Mouse (Mus musculus) granulocyte monocyte progenitor cell, adult 5-6 weeks (primary cell): ENCODE results near the gene Rnasek. TPM values are rescaled to one million over a fixed set of nuclear protein-coding genes. Genes with fewer than 3 reads are reported as not detected.

Experiments used
- ATAC-seq: replicated peaks from 2 replicates; pipeline ENCODE4 v1.8.0; 2016; ENCODE audit warnings: mild to moderate bottlenecking, moderate TSS enrichment, inconsistent platforms; ENCODE audit not compliant: poor library complexity, severe bottlenecking
- total RNA-seq, 2 experiments: library from RNA; stranded (forward) in 1 of 2; stranded (reverse) in 1 of 2; fragments of 200-712, 200-1000 nt in 1 of 2; fragments of >200 nt in 1 of 2; fragmentation: Nextera tagmentation in 1 of 2; gene quantifications; 2 replicates each; pipeline ENCODE4 v1.2.3; 2014 to 2017

The Rnasek gene
- total RNA-seq, 2 experiments from 2014 or later: 31.3 to 116 TPM

- ATAC-seq: no peak
These were observed 47.5 kb downstream of the Rnasek start for GRCm38 (mm10) chr11:70192157-70192556.

GRCm38 (mm10) chr11:70191188-70191587 is 48.5 kb downstream of the Rnasek start:
- no peak for ATAC-seq

- no peak for ATAC-seq
These were observed 50.1 kb downstream of the Rnasek start for GRCm38 (mm10) chr11:70189319-70190134.

Other genes starting within 250 kb of the Rnasek start
- gene Gabarap, start 248.7 kb downstream of the Rnasek start, total RNA-seq (2014; fragmentation: Nextera tagmentation): 288 and 367 TPM in 2 replicates
- 239 and 250 TPM in 2 replicates for gene Gabarap, start 248.7 kb downstream of the Rnasek start, total RNA-seq (2017)
- gene Phf23, start 244.1 kb downstream of the Rnasek start, total RNA-seq (2014; fragmentation: Nextera tagmentation): 41.7 and 45.8 TPM in 2 replicates
- gene Phf23, start 244.1 kb downstream of the Rnasek start, total RNA-seq (2017): 30.2 and 32.3 TPM in 2 replicates
- 4.6 and 24.5 TPM in 2 replicates for gene Dvl2, start 239.2 kb downstream of the Rnasek start, total RNA-seq (2014; fragmentation: Nextera tagmentation)
- 16.1 and 18.0 TPM in 2 replicates for gene Dvl2, start 239.2 kb downstream of the Rnasek start, total RNA-seq (2017)
- gene Acadvl, start 224.4 kb downstream of the Rnasek start, total RNA-seq (2014; fragmentation: Nextera tagmentation): 39.7 and 55.8 TPM in 2 replicates
- 40.3 and 42.1 TPM in 2 replicates for gene Acadvl, start 224.4 kb downstream of the Rnasek start, total RNA-seq (2017)
- gene Dlg4, start 222.9 kb downstream of the Rnasek start, total RNA-seq (2014; fragmentation: Nextera tagmentation): 11.4 and 12.3 TPM in 2 replicates
- gene Dlg4, start 222.9 kb downstream of the Rnasek start, total RNA-seq (2017): 1.3 and 3.5 TPM in 2 replicates
- gene Asgr1, start 185.8 kb downstream of the Rnasek start, total RNA-seq (2014; fragmentation: Nextera tagmentation): not detected in 2 replicates
- not detected in 2 replicates for gene Asgr1, start 185.8 kb downstream of the Rnasek start, total RNA-seq (2017)
- 3.9 TPM in 1 of 2 replicates, not detected in the other for gene Asgr2, start 147.2 kb downstream of the Rnasek start, total RNA-seq (2014; fragmentation: Nextera tagmentation)
- not detected in 2 replicates for gene Asgr2, start 147.2 kb downstream of the Rnasek start, total RNA-seq (2017)
- gene Mgl2, start 109.5 kb downstream of the Rnasek start, total RNA-seq (2014; fragmentation: Nextera tagmentation): 11.3 and 13.2 TPM in 2 replicates
- 36.5 and 37.9 TPM in 2 replicates for gene Mgl2, start 109.5 kb downstream of the Rnasek start, total RNA-seq (2017)
- 6.9 and 11.3 TPM in 2 replicates for gene Clec10a, start 83.6 kb downstream of the Rnasek start, total RNA-seq (2014; fragmentation: Nextera tagmentation)
- gene Clec10a, start 83.6 kb downstream of the Rnasek start, total RNA-seq (2017): 9.8 and 13.9 TPM in 2 replicates
- not detected in 2 replicates for gene Slc16a11, start 27.1 kb downstream of the Rnasek start, total RNA-seq (2014; fragmentation: Nextera tagmentation)
- not detected in 2 replicates for gene Slc16a11, start 27.1 kb downstream of the Rnasek start, total RNA-seq (2017)
- gene Slc16a13, start 18.8 kb downstream of the Rnasek start, total RNA-seq (2014; fragmentation: Nextera tagmentation): 7.1 and 7.9 TPM in 2 replicates
- gene Slc16a13, start 18.8 kb downstream of the Rnasek start, total RNA-seq (2017): 9.8 TPM in 2 replicates
- not detected in 2 replicates for gene Bcl6b, start 10.0 kb downstream of the Rnasek start, total RNA-seq (2014; fragmentation: Nextera tagmentation)
- 0.13 TPM in 1 of 2 replicates, not detected in the other for gene Bcl6b, start 10.0 kb downstream of the Rnasek start, total RNA-seq (2017)
- 78.5 and 112 TPM in 2 replicates for gene 0610010K14Rik, start 1.9 kb downstream of the Rnasek start, total RNA-seq (2014; fragmentation: Nextera tagmentation)
- gene 0610010K14Rik, start 1.9 kb downstream of the Rnasek start, total RNA-seq (2017): 36.9 and 44.2 TPM in 2 replicates
- gene Gm21988, start within 50 bp of the Rnasek start, total RNA-seq (2014; fragmentation: Nextera tagmentation): 4.7 and 4.8 TPM in 2 replicates
- gene Gm21988, start within 50 bp of the Rnasek start, total RNA-seq (2017): 0.57 TPM in 1 of 2 replicates, not detected in the other
- gene Alox12, start 15.5 kb upstream of the Rnasek start, total RNA-seq (2014; fragmentation: Nextera tagmentation): not detected in 2 replicates
- not detected in 2 replicates for gene Alox12, start 15.5 kb upstream of the Rnasek start, total RNA-seq (2017)
- gene Alox12e, start 82.8 kb upstream of the Rnasek start, total RNA-seq (2014; fragmentation: Nextera tagmentation): not detected in 2 replicates
- gene Alox12e, start 82.8 kb upstream of the Rnasek start, total RNA-seq (2017): not detected in 2 replicates
- gene Alox15, start 112.2 kb upstream of the Rnasek start, total RNA-seq (2014; fragmentation: Nextera tagmentation): not detected in 2 replicates
- gene Alox15, start 112.2 kb upstream of the Rnasek start, total RNA-seq (2017): 0.62 and 0.82 TPM in 2 replicates
- gene Pelp1, start 170.2 kb upstream of the Rnasek start, total RNA-seq (2014; fragmentation: Nextera tagmentation): 31.6 and 33.0 TPM in 2 replicates
- 9.9 and 12.7 TPM in 2 replicates for gene Pelp1, start 170.2 kb upstream of the Rnasek start, total RNA-seq (2017)
- 63.2 and 69.8 TPM in 2 replicates for gene Arrb2, start 192.8 kb upstream of the Rnasek start, total RNA-seq (2014; fragmentation: Nextera tagmentation)
- 41.1 and 74.9 TPM in 2 replicates for gene Arrb2, start 192.8 kb upstream of the Rnasek start, total RNA-seq (2017)
- 19.7 and 28.5 TPM in 2 replicates for gene Med11, start 212.1 kb upstream of the Rnasek start, total RNA-seq (2014; fragmentation: Nextera tagmentation)
- 31.5 and 35.8 TPM in 2 replicates for gene Med11, start 212.1 kb upstream of the Rnasek start, total RNA-seq (2017)
- not detected in 2 replicates for gene Zmynd15, start 219.6 kb upstream of the Rnasek start, total RNA-seq (2014; fragmentation: Nextera tagmentation)
- gene Zmynd15, start 219.6 kb upstream of the Rnasek start, total RNA-seq (2017): not detected in 2 replicates
- not detected in 2 replicates for gene Cxcl16, start 220.1 kb upstream of the Rnasek start, total RNA-seq (2014; fragmentation: Nextera tagmentation)
- 0.22 TPM in 1 of 2 replicates, not detected in the other for gene Cxcl16, start 220.1 kb upstream of the Rnasek start, total RNA-seq (2017)